Mouse (Mus musculus) layer of hippocampus, adult 11-12 months (tissue): ENCODE measurements around the gene Tfec.

Experiments
- DNase-seq: peaks from one replicate; pipeline ENCODE4 v3.0.0; 2022; ENCODE audit warnings: low spot score

The Tfec gene

DNA sequence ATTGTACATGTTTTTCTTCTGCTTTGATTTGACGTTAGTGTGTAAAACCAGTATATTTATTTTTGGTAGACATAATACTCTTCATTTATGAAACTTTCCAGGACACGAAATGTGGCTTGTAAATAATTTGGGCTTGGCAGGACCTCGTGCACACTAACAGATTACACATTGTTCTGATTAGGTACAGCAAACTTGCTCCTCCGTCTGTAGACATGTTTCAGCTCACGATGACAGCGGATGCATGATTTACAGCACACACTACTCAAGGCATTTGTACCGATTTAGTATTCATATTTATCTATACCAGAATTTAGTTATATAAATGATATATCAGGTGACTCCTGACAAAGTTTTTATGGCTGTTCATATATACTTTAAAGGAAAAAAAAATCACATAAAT is 104.2 kb downstream of the Tfec start:
- DNase-seq = no peak

DNA sequence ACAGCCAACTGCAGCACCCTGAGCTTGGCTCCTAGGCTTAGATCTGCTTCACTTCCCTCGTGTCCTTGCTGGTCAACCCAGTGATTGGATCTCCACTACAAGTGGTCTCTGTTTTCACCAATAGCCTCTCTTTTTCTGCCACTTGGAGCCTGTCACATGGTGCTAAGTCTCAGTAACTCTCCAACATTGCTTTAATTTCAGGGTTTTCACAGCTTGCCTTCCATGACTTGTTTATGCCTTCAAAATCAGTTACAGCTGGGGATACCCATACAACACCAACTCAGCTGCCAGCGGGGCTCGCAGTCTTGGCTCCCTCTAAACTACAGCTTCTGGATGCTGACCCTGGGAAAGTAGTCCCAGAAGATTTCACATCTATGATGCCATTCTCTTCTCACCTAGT is 113.1 kb downstream of the Tfec start:
- no peak for DNase-seq
